Mouse (Mus musculus) ES-CJ7 (cell line): Measurements from ENCODE around the gene Ezr.
A peak's percentile ranks its signal among the peaks of the same experiment; 100 is the strongest.
"Not testable (repeated sequence)": the region's sequence is repeated elsewhere in the genome, so short reads cannot be mapped to it uniquely, and the experiment has no call there.

Experiments used
- DNase-seq: peaks from one replicate; pipeline ENCODE4 v3.0.0; 2011; ENCODE audit warnings: low read depth, low spot score

Gene Ezr

DNA sequence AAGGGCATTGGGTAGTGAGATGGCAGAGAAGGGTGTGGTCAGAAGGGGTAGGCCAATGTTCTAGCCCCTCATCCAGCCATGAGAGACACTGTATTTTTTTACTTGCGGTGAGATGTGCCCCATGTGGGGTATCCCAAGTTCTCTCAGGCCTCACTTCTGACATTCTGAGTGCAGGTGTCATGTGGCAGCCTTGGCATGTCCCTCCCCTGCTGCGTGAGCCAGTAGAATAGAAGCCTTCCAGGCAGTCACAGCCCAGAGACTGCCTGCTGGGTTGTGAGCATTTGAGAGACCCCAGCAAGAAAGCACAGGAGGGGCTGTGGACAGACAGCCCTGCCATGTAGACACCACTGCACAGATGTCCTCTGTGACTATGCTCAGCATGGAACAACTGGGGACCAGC is 74.4 kb downstream of the Ezr start:
- not testable (repeated sequence) for DNase-seq

GRCm38 (mm10) chr17:6707422-6707821 is 75.2 kb downstream of the Ezr start:
- DNase-seq = not testable (repeated sequence)

DNA sequence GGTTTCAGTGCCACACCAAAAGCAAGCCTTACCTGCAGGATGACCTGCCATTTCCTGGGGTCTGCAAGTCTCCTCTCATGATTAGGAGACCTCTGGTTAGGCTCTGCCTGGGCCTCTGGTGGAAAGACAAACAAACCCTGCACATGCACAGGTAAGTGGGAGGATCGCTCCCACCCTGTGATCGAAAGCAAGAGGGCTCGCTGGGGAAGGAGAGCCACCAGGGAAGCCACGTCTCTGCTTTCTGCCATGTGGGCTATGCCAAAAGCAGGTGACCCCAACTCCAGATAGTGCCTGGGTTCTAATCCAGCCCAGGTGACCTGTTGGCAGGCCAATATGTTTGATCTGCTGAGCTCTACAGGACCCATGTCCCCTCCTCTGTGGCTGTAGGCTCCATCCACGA is 76.1 kb downstream of the Ezr start:
- not testable (repeated sequence) for DNase-seq

DNA sequence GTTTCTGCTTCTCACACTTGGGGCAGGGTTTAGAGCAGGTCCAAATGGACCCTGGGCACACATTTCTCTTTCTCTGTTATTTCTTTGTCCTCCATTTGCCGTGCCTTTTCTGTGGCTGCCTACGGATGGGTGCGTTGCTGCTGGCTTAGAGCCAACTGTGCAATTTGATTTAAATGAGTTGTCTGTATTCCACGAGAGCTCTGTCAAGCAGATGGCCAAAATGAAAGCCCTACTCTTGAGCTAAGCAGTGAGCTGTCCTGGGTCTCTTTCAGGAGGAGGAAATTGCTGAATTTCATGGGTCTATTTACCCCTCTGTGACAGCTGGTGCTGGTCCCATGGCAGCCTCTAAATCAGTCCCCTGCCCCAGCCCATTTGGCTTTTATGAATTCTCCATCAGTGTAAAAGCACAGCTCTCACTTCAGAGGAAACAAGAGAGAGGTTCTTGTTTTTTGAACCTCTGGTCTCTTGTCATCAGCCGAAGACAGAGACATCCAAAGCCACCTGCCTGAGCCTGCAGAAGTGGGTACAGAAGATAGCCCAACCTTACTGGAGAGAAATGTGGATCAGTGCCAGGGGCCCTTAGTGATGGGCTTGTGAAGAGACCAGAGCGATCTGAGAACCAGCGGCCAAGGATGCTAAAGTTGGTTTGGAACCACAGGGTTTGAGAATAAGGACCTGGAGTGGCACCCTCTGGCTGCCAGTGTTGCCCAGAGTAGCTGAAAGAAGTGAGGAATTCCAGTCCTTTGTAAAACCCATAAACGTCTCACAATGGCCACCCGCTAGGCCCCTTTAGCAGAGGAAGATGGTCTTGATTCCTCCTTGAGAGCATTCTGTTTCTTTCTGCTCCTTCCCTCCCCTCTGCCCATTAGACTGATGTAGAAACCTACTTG is 79.0 kb downstream of the Ezr start:
- not testable (repeated sequence) for DNase-seq

- DNase-seq = not testable (repeated sequence)
Observed at GRCm38 (mm10) chr17:6702625-6703221, 79.9 kb downstream of the Ezr start.

- DNase-seq = not testable (repeated sequence)
Observed at GRCm38 (mm10) chr17:6700077-6700476, 82.5 kb downstream of the Ezr start.

DNA sequence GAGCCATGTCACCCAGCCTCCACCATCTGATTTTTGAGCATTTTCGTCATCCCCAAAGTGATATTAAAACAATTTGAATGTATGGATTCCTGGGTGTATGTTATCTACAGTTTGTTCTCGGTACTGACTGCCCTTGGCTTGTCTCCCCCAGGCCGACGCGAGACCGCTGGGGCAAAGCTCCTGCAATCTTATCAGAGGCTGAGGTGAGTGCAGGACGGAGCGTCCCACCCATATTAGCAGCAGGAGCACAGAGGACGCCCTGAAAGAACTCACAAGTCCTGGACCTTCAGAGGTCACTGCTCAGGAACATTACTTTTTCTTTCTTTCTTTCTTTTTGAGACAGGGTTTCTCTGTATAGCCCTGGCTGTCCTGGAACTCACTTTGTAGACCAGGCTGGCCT is 83.1 kb downstream of the Ezr start:
- not testable (repeated sequence) for DNase-seq

DNA sequence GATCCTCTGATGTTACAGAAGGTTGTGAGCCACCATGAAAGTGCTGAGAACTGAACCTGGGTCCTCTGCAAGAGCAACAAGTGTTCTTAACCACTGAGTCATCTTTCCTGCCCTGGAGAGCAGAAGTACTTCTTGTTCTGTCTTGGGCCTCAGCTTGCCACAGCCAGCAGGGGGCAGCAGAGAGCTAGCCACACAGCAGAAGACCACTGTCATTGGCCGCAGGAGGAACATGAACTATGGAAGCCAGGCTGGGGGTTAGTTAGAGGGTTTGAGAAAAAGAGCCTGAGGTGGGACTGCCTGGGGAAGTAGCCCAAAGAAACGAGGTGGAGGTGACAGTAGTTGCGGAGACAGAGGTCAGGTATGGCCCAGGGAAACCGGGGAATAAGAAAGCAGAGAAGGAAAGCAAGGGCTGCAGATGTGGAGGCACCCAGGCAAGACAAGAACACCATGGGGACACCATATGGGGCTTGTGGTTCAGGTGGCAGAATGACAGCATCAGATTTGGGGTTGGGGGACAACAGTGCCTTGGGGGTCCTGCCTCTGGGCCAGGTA is 85.3 kb downstream of the Ezr start:
- peak; percentile 65 for DNase-seq

- DNase-seq = peak; percentile 27
Observed at GRCm38 (mm10) chr17:6696521-6696920, 86.1 kb downstream of the Ezr start.

- not testable (repeated sequence) for DNase-seq
Observed at GRCm38 (mm10) chr17:6695712-6696111, 86.9 kb downstream of the Ezr start.

- DNase-seq = peak; percentile 33
Observed at GRCm38 (mm10) chr17:6691596-6691995, 91.0 kb downstream of the Ezr start.

DNA sequence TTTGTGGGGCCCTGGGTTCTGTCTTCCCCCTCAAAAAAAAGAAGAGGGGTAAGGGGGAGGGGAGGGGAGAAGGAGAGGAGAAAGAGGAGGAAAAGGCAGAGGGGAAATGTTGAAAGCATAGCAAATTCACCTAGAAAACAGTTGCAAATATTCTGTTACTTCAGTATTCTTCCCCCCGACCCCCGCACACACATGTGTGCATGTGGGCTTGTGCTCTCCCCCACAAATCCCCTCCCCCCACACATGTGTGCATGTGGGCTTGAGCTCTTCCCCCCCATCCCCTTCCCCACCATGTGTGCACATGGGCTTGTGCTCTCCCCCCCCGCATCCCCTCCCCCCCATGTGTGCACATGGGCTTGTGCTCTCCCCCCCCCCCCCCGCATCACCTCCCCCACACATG is 93.2 kb downstream of the Ezr start:
- DNase-seq = not testable (repeated sequence)
